Mouse (Mus musculus) bone marrow, adult 2 months (tissue): Measurements from ENCODE around the gene Rbm15b.

ENCODE experiments used
- CTCF ChIP-seq: fragments of 200-500 bp; IDR thresholded peaks from 2 replicates; pipeline ENCODE4 v1.5.1; 2011; ENCODE audit warnings: low read length, control low read depth; ENCODE audit not compliant: control insufficient read depth, insufficient read depth
- POLR2A ChIP-seq: fragments of 200-500 bp; IDR thresholded peaks from 2 replicates; pipeline ENCODE4 v1.6.1; 2011; ENCODE audit warnings: low read depth, mild to moderate bottlenecking, control low read depth, low read length, borderline replicate concordance; ENCODE audit not compliant: control insufficient read depth

- no peak for TF ChIP-seq POLR2A
- no peak for TF ChIP-seq CTCF
Observed at GRCm38 (mm10) chr9:106881071-106881755, 6.0 kb downstream of the Rbm15b start.
